Mouse (Mus musculus): Measurements from ENCODE around the gene Trnt1. TPM values are rescaled to one million over a fixed set of nuclear protein-coding genes. Genes with fewer than 3 reads are reported as not detected.

Gene Trnt1
- total RNA-seq, 4 experiments from 2014 or later, result 47.8 to 64.1 (median 55.2) TPM

DNA sequence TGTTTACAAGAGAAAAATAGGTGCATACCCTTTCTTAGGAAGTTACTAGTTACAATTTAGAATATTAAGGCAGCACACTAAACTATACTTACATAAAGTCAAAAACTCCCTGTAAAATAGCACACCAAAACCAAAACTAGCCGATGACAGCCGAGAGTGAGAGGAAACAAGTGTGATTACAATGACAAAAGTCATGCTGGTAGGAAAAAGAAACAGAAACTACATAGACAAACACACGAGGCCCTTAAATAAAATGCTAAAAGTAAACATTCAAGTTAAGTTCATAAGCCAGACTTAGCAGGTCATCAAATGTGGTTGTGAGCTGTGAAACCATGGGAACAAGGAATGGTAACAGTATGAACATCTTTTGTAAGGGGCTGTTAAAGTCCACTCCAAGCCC is 18.2 kb downstream of the Trnt1 start:
- DNase-seq, result no peak

DNA sequence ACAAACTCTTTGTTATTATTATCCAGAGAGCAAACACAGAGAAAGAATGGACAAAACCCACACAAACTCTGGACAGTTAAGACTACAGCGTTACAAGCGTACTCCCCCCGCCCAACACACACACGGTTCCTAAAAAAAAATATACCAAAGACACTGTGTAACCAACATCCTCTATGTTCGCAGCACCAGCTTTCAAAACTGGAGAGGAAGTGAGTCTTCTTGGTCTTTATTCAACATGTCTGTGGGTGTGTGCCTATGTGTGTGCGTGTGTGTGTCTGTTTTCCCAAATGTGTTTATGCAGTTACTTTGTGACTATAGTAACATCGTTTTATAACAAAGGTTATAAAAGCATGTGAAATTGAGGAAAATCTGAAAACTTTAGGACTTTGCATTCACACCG is 22.5 kb downstream of the Trnt1 start:
- no peak for DNase-seq

DNA sequence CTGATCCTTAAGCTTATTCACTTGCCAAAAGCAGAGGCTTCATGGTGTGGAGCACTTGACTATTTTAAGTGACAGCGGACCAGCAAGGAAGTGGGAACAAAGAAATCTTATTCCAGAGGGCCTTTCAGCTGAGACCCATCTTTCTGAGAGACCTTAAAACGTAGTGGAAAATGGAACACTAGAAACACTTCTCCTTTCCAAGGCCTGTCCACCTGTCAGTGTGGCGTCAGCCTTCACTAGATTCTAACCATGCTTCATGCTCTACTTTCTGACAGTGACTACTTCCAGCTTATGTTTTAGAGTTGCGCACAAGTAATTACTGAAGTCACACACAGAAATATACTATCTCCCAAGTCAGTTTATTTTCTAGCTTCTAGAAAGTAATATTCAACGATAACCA is 23.6 kb downstream of the Trnt1 start:
- DNase-seq, result no peak

DNA sequence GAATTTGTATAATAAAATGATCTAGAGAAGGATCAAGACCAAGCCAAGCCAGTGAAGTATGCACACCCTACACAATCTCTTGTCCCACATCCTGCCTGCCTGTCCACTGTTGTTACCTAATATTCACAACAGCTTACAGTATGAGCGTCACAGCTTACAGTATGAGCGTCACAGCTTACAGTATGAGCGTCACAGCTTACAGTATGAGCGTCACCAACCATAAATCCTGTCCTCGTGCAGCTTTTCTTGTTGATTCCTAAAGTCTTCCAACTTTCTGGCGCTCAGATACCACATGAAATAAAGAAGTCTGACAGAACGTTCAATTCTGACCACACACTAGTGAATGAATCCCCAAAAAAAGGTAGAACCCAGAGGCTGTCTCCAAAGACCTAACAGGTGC is 24.2 kb downstream of the Trnt1 start:
- DNase-seq, result no peak

DNA sequence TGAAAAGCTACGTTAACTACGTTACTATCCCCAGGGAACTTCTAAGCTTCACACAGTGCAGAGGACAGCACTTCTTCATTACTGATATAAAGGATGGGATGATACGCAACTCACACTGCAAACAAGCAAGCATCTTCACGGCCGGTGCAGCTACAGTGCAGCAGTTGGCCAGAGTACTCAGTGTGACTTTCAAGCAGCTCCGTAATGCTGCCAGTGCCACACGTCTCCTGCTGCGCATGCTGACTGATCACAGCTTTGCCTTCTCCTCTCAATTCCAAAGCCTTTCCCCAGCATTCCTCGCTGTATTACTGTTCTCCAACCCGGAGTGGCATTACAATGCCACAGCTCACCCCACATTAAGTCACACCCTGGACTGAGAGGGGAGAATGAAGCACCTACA is 24.7 kb downstream of the Trnt1 start:
- DNase-seq, result no peak

DNA sequence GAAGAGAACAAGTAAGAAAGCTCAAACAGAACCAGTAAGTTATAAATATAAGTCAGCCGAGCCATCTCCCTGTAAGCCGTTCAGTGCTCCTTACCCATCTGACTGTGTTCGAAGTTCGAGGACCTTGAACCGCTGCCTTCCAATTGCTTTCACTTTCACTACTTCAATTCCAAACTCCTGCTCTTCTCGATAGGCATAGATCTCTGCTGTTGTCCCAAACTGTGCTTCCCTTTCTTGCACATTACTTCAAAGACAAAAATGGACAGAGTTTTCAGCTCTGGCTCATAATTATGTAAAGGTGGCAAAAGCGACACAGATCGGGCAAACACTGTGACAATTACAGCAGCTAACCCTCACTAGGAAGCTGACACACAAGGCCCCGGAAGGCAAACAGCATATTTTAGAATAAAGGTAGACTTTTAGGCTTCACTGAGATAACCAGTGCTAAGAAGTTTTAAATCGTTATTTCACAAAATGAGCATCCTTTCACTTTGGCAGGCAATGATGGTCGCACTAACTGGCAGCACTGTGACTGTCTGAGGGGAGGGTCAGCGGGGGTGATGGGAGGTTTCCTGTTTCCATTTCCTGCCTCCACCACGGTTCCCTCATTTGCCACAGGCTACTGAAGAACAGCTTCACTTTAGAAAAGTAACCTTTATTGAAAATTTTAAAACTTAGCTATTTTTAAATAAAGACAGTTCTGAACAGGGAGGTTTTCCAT is 25.3 kb downstream of the Trnt1 start:
- DNase-seq, result no peak

DNA sequence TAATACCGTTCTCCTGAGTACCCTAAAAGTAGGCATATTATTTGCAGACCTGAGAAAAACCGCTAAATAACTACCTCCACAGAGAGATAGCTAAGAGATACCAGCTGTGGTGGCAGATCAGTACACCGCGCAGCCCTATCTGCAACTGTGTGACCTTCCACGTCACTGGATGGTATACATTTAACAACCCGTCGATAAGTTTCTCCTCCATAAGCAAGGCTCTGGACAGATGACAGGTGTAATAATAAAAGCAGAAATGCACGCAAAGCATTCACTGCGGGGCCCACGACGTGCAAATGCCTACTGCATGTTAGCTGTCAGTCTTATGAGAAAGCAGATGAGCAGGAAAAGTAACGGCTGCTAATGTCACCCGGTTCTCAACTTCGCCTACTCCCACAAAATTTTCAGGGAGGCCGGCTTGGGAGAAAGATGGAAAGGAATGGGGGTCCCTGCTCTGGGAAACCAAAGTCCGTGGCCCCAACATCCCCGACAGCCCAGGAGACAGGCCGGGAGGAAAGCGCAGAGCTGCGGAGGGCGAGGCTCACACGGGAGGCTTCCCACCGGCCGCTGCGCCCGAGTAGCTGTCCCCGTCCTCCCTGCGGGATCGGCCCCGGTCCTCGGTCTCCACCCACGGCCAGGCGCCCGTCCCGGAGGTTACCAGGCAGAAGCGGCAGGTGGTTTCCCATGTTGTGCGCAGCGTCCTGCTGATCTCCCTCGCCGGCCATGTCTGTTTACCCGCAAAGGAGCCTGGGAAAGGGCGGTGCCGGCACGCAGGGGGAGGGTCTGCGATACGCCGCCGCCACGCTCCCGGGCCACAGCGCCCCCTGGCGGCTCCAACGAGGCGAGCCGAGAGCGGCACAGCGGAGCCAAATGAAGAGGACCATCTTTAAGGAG is 30.7 kb downstream of the Trnt1 start, which contains the start of gene Crbn:
Crbn (minus strand) TSS at position 745 of the 894 bp plus-strand sequence.
- peak; percentile 84 for DNase-seq

DNA sequence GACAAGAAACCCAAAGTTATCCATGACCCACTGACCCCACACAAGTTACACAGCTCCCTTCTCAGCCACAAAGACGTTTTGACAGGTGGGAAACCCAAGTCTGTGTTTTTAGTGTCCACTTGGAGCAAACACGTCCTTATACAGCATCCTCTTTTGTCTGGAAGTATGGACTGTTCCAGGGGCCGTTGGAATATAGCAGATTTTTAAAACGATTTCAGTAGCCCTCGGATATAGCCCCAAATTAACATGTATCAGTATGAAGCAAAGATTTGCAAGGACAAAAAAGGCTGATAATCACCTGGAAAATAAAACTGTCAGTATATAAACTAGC is 31.3 kb downstream of the Trnt1 start:
- no peak for DNase-seq

DNA sequence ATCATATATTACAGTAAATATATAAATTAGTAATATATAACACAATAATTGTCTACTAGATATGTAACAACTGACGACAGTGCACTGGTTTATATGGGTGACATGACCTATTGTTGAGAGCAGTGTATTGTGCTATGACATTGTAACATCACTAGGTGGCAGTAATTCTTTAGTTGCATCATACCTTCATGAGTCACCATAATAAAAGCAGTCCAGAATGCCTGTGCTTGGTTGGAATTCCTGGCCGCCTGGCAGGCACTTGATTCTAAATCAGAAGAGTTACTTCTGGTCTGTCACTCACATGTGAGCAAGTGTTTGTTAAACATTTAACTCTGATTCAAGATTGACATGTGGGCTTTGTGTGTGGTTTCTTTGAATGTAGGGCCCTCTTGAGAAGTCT is 36.0 kb downstream of the Trnt1 start:
- peak; percentile 14 for DNase-seq

DNA sequence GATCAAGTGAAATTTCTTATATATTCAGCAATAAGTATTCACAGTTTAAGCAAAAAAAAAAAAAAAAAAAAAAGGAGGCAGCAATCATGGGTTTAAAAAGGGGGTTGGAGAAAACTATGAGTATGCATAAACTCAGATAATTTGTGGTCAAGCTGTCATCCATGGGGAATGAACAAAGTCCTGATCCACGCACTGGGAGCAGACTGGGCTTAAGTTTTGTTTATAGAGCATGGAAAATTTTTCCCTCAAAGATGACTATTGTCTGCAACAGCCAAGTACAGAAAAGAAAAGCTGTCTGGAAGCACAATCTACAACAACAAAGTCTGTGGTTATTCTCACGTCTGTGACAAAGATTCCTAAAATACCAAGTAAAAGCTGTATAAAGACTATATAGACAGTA is 40.2 kb downstream of the Trnt1 start:
- no peak for DNase-seq

DNA sequence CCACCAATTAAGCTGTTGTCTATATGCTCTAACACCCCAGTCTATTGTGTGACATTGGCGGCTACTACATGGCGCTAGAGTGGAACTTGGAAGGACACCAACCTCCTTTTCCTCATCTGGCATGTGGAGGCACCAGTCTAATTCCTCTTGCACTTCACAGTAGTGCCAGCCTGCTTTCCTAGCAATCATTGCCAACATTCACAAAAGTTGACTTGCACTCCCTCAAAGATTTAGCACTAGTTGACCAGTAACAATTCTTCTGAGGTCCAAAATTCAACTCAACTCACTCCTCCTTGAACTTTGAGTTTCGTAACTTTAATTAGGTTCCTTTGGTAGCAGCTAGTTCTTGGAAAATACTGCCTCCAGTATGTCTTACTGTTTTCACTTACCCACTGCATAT is 41.8 kb downstream of the Trnt1 start:
- no peak for DNase-seq

DNA sequence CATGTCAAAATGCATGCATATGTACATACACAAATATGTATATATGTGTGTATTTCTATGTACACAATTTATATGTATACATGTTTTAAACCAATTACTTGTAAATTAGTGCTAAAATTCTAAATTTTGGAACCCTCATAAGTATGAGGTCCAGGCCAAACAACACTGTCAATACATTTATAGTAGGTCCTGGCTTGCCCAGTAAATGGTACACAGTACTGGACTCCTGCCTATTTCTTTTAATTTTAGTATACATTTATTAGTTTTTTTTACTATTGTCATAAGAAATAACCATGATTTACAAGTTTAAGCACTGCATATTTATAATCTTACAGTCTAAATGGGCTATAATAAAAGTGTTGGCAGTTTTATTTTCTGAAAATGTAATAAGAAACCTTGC is 50.3 kb downstream of the Trnt1 start:
- no peak for DNase-seq

DNA sequence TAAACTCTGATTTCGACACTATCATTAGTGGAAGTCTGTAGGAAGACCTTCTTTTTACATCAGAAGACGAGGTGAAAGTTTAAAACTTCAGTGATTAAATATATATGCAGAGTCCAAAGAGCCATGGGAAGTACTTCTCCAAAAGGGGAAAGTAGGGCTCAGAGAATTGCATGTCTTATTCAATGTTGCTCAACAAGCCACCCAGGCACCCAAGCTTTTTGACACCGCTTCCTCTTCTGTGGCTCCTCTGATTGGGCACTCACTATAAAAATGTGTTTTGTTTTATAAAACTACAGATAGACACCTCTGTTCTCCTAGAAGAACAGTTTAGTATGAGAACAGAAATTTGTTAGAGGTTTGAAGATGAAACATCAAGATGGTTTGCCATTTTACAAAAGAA is 51.0 kb downstream of the Trnt1 start:
- no peak for DNase-seq

DNA sequence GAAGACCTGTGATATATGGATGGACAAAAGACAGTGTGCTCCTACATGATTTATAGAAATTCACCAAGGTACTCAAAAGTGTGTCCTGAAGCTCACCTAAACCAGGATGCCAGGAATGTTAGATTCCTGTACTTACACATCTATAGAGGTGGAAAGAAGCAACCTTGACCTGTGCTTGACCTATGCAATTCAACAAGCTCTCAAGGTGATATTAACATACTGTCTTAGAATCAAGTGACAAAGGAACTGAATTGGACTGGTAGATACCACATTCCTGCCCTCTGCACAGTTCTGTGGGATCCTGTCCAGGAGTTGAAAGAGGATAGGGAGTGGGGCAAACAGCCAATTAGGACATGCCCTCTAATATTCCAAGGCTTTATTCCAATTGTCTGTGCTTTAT is 51.6 kb downstream of the Trnt1 start:
- DNase-seq, result no peak

DNA sequence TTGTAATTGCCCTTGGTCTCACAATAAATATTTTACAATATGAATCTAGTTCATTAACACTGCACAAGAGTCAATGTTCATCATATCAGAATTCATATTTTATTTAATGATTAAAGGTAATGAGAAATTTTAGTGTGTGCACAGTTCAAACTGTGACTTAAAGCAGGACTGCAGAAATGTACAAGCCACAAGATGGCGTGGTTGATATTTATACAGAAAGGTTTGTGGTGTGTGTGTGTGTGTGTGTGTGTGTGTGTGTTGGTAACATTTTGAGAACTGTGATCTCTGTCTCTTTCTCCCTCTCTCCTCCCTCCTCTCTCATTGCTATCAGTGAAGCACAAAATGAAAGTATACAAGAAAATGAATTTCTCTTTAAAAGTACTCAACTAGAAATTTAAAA is 53.4 kb downstream of the Trnt1 start:
- no peak for DNase-seq

Other genes with a start within 250 kb of the Trnt1 start
- gene Il5ra, start 20.1 kb upstream of the Trnt1 start, total RNA-seq (2022), result under 1 TPM in 1 of 4 experiments, not detected in 3; 0.13 TPM
- gene Crbn, start 31.0 kb downstream of the Trnt1 start, total RNA-seq (2022), result 10 to 100 TPM; 73.5 to 79.2 (median 73.9) TPM

Data from adrenal gland, adult 8-10 months (tissue).